Comparison of ENCODE assay signal across 10 mouse cellular contexts in the genomic region with DNA sequence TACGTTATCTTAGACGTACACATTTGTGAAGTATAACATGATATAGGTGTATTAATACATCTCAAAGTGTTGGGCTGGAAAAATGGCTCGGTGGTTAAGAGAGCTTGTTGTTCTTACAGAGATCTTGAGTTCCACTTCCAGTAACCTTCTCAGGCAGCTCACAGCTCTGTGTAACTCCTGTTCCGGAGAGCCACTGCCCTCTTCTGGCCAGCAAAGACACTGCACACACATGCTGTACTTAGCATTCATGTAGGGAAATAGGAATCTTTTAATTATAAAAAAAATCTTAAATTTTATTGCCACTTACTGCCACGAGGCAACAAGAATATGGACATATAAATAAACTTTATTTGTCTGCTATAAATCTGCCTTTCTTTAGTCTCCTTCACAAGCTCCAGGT. TPM values are rescaled to one million over a fixed set of nuclear protein-coding genes. Genes with fewer than 3 reads are reported as not detected.
DNase-seq lines count a peak whose midpoint lies in the region; TF ChIP-seq lines count a peak whose summit lies in the region.
"Had no signal": no experiment of that assay in that cellular context is flagged by ENCODE, and none has a peak within 500 bp of the region (broad histone marks: within the 10 kb centered on the region; RNA-seq: fewer than 3 reads in every experiment).

No protein-coding gene starts in this region.

- TF ChIP-seq POLR2A in ES-Bruce4 (IDR thresholded peaks at IDR 0.05; ENCODE audit: insufficient read depth, low read length): no peak

- H3K4me3 ChIP-seq in layer of hippocampus, adult 2 months: no peak overlapping the region
- H3K4me3 ChIP-seq in ES-Bruce4 (ENCODE audit: low read depth, low read length): no peak overlapping the region
- no peak overlapping the region for H3K4me3 ChIP-seq in heart, embryonic 10.5 days
- H3K4me3 ChIP-seq: limb, embryonic 15.5 days had no signal

- no peaks in the 10 kb centered on the region for H3K27me3 ChIP-seq in ES-Bruce4 (ENCODE audit: control insufficient read depth, insufficient read depth, low read length, poor library complexity, severe bottlenecking)
- no peaks in the 10 kb centered on the region for H3K27me3 ChIP-seq in heart, embryonic 10.5 days (ENCODE audit: insufficient read depth, poor library complexity, severe bottlenecking)
- H3K27me3 ChIP-seq: limb, embryonic 15.5 days had no signal

- no peak overlapping the region for H3K9ac ChIP-seq in ES-Bruce4 (ENCODE audit: low read depth, poor library complexity, severe bottlenecking)
- H3K9ac ChIP-seq: limb, embryonic 15.5 days had no signal

- WGBS in heart, embryonic 10.5 days: 63% methylated on average over 5 of the region's 5 CpGs

- peak; percentile 52 for TF ChIP-seq CTCF in layer of hippocampus, adult 2 months (conservative IDR thresholded peaks at IDR 0.05)
- peak; percentile 68 for TF ChIP-seq CTCF in ES-Bruce4 (IDR thresholded peaks at IDR 0.05; ENCODE audit: low read depth, low read length)

- no peaks in the 10 kb centered on the region for H3K36me3 ChIP-seq in ES-Bruce4 (ENCODE audit: control insufficient read depth, insufficient read depth, low read length, poor library complexity, severe bottlenecking)
- H3K36me3 ChIP-seq in heart, embryonic 10.5 days: no peaks in the 10 kb centered on the region
- H3K36me3 ChIP-seq: limb, embryonic 15.5 days had no signal

- no peak for TF ChIP-seq EP300 in ES-Bruce4 (IDR thresholded peaks at IDR 0.05; ENCODE audit: insufficient read depth, low read depth, low read length)

- no peak for DNase-seq in layer of hippocampus, adult 2 months (ENCODE audit: low spot score in 2 of 2)
- DNase-seq in layer of hippocampus, postnatal 36 days: no peak
- DNase-seq in A20 (ENCODE audit: low read depth, low spot score): peak; percentile 1
- peak; percentile 19 for DNase-seq in forelimb bud, embryonic 11.5 days (ENCODE audit: low read depth, low spot score)
- no peak for DNase-seq in layer of hippocampus, adult 9-11 months
- DNase-seq in heart, embryonic 10.5 days (ENCODE audit: low spot score): no peak
- DNase-seq: adrenal gland, adult 2 months; cerebellum, postnatal 25 days had no signal

- H3K4me1 ChIP-seq in ES-Bruce4 (ENCODE audit: control insufficient read depth, insufficient read depth, low read length): no peaks in the 10 kb centered on the region
- no peaks in the 10 kb centered on the region for H3K4me1 ChIP-seq in heart, embryonic 10.5 days
- H3K4me1 ChIP-seq: limb, embryonic 15.5 days had no signal

- no peak overlapping the region for H3K27ac ChIP-seq in layer of hippocampus, adult 2 months
- H3K27ac ChIP-seq in ES-Bruce4 (ENCODE audit: insufficient read depth, low read length): no peak overlapping the region
- no peak overlapping the region for H3K27ac ChIP-seq in heart, embryonic 10.5 days
- H3K27ac ChIP-seq: limb, embryonic 15.5 days had no signal

- no peaks in the 10 kb centered on the region for H3K9me3 ChIP-seq in ES-Bruce4 (replicated peaks; ENCODE audit: control insufficient read depth, insufficient read depth, low read length, poor library complexity, severe bottlenecking)
- no peaks in the 10 kb centered on the region for H3K9me3 ChIP-seq in heart, embryonic 10.5 days
- H3K9me3 ChIP-seq: limb, embryonic 15.5 days had no signal

RNA-seq across cellular contexts. Expression of a gene that starts 56.3 kb away (rescaled TPM):
- 1 to 10 TPM; 1.6 to 2.9 TPM for total RNA-seq in layer of hippocampus, adult 2 months (2021)
- 1 to 10 TPM; 1.5 to 1.9 TPM for total RNA-seq in layer of hippocampus, postnatal 36 days (2021)
- 0.81 TPM in 1 of 2 replicates, not detected in the other for polyA plus RNA-seq in ES-Bruce4 (2011; ENCODE audit: insufficient read depth, insufficient read length, low read depth, missing spikeins)
- polyA plus RNA-seq in heart, embryonic 10.5 days (2016; fragmentation: Nextera tagmentation; extraction: Ambion mirVana): 0.11 and 0.24 TPM in 2 replicates

Comparison
In these comparisons a context has a peak if more than half of its experiments do, and no peak if none do; other contexts are left out.
1. DNase-seq: peak in A20 (single experiment) and forelimb bud, embryonic 11.5 days (single experiment); none in layer of hippocampus, adult 2 months (0 of 2), layer of hippocampus, postnatal 36 days (0 of 2), layer of hippocampus, adult 9-11 months (single experiment) and heart, embryonic 10.5 days (single experiment).